Mouse (Mus musculus) T-helper 2 cell (primary cell): Measurements from ENCODE around the gene Zbtb46.

Experiments
- in situ Hi-C: fragments of 300-600 bp; cut with MboI, MseI; formaldehyde crosslinking; loops from one replicate; pipeline ENCODE4 v1.15.1; 2025; ENCODE audit warnings: high pct_unique_total_duplicates

The Zbtb46 gene

GRCm38 (mm10) chr2:181377230-181377629, 82.0 kb downstream of the Zbtb46 start:
- in situ Hi-C loops, result loop anchor here (25.0 kb wide), 1 partner anchor 110 kb away; the partner anchor contains the start of genes Abhd16b and Tpd52l2

DNA sequence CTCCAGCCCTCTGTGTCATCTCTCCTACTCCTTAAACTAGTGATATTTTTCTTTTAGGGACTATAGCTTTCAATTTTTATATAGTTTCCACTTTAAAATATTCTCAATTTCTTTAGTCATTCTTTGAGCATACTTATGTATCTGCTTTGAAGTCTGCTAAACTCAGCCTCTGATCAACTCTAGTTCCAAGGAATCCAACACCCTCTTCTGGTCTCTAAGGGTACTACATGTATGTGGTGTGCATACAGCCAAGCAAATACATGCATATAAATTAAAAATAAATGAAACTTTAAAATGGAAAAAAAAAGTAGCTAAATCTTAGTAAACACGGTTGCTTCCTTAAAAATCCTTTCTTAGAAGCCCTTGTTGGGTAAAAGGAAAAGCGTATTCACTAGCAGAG, 83.4 kb downstream of the Zbtb46 start:
- in situ Hi-C loops, result loop anchor here (25.0 kb wide), 1 partner anchor 112 kb away; the partner anchor contains the start of genes Abhd16b and Tpd52l2

DNA sequence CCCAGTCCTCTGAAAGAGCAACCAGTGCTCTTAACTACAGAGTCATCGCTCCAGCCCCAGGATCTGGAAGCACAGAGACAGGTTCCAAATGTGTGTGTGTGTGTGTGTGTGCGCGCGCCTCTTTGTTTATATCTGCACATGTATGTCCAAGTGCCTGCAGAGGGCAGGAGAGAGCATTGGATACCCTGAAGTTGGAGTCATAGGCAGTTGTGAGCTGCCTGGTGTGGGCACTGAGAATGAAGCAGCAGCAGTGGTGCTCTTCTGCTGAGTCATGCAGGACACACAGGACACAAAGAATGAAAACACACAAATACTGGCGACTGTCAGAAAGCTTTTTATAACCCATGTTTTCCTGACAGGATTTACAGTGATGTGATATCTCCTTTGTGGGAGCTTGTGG, 89.2 kb downstream of the Zbtb46 start:
- in situ Hi-C loops, result no loop called here

- in situ Hi-C loops, result no loop called here
Measured at GRCm38 (mm10) chr2:181365655-181366075, 93.6 kb downstream of the Zbtb46 start.

DNA sequence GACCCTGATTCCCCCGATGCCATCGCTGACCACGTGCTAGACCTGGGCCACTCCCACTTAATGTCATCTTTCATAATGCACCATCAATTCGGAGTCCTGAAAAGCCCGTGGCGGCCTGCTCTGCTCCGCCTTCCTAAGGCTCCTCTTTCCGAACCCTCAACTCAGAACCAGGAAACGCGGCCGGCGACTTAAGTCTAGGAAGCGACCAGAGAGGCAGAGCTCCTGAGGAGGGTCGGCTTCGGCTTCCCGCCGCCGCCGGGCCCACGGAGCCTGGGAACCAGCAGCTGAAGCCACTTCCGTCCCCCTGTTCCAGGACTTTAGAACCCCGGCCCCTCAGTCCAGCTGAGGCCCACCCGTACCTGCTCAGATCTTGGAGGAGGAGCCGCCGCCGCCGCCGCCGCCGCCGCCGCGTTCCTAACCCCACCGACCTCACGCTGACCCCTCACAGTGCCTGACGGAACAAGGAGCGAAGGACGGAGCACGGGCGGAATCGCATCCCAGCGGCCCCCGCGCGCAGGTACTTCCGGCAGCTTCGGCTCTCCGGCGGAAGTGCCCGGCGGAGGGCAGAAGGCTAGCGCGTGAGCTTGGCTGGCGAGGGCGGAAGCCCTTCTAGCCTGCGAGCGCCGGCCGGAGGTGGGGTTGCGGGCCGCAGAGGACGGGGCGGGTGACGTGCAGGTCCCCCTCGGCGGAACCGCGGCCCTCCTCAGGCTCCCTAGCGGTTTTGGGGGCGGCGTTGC, 94.2 kb downstream of the Zbtb46 start, which contains the start of the genes Zgpat and Arfrp1:
TSS of gene Zgpat (plus strand) at position 69 of the 737 bp plus-strand sequence.
TSS of gene Arfrp1 (minus strand) at position 545 of the 737 bp plus-strand sequence.
- in situ Hi-C loops, result no loop called here

GRCm38 (mm10) chr2:181364487-181364859, 94.8 kb downstream of the Zbtb46 start:
- in situ Hi-C loops, result no loop called here

DNA sequence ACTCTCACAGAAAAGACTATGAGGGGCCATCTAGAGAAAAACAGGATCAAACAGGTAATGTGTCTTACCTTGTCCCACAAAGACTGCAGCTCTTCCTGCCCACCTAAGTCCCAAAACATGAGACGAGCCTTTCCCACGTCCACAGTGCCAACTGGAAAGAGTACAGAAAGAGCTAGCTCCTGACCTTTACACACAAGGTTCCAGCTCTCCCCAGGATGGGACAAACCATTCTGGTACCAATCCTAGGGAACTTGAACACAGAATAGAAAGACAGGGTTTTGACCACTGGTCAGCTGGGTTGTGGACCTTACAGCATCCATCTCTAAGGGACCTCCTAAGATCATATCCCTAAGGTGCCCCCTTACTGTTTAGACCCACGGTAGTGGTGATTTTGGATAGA, 95.3 kb downstream of the Zbtb46 start:
- in situ Hi-C loops, result no loop called here

GRCm38 (mm10) chr2:181356780-181357179, 102.4 kb downstream of the Zbtb46 start:
- in situ Hi-C loops, result no loop called here

GRCm38 (mm10) chr2:181342766-181343165, 116.5 kb downstream of the Zbtb46 start:
- in situ Hi-C loops, result no loop called here

GRCm38 (mm10) chr2:181340426-181340825, 118.8 kb downstream of the Zbtb46 start:
- in situ Hi-C loops, result no loop called here
